Mouse (Mus musculus) monocyte, adult 5-6 weeks (primary cell): Measurements from ENCODE around the gene Zdhhc9. TPM values are rescaled to one million over a fixed set of nuclear protein-coding genes. Genes with fewer than 3 reads are reported as not detected.
"Not testable (repeated sequence)": the region's sequence is repeated elsewhere in the genome, so short reads cannot be mapped to it uniquely, and the experiment has no call there.

ENCODE experiments used
- ATAC-seq: fragments of 153-309, 156-312 bp; replicated peaks from 2 replicates; pipeline ENCODE4 v1.8.0; 2017; ENCODE audit warnings: mild to moderate bottlenecking; ENCODE audit not compliant: low TSS enrichment, insufficient number of reproducible peaks, severe bottlenecking, poor library complexity, low FRiP score
- total RNA-seq: library from RNA; stranded (forward); fragments of 200-1000, 200-491, 200-594 nt; gene quantifications from 3 replicates; pipeline ENCODE4 v1.2.3, GENCODE M21; 2017

The Zdhhc9 gene
- total RNA-seq, result 19.7 to 23.7 TPM (median 22.4 TPM) in 3 replicates

DNA sequence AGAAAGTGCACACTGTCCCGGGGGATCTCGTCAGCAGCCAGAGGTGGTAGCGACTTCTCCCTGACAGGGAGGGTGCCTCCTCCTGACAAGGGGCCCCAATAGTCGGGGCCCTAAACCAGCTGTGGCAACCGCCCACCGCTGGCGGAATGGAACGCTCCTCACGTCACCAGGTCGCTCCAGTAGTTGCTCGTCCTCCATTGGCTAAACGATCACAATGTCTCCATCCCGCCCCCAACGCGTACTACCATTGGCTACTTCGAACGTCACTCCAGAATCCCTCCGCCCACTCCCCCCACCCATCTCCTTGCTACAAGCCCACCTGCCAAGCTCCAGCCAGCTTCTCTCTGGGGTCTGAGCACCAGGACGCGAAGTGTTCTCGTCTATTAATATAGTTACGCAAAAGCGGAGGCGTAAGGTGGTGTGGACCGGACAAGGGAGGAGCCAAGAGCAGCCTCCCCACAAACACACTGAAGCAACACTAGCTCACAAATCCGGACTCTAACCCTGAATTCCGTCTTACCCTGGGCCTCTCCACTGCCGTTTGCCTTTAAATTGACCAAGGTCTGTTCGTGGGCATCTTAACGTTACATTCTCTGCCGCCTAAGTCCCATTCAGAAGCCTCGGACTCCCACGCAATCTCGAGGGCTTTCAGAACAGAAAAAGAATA is at the start of gene Zdhhc9:
TSS of gene Zdhhc9 (minus strand) at position 360 of the 667 bp plus-strand sequence.
- ATAC-seq, result peak; percentile 99

DNA sequence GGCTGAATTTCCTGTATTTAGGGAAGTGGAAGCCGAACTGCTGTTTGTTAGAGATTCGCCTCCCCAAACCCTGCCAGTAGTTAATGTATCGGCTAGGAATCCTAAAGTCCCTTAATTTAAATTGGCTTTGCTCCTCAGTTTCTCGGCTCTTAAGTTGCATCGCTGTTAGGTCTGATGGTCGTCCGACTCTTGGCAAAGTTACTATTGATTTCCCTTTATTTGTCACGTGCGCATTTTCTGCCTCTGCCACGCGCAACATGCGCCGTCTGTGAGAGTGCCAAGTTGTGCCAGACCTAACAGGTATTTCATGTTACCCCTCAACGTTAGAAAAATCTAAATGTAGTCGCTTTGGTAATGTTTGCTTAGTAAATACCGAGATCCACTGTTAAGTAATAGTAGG is 48.3 kb upstream of the Zdhhc9 start:
- ATAC-seq, result no peak

DNA sequence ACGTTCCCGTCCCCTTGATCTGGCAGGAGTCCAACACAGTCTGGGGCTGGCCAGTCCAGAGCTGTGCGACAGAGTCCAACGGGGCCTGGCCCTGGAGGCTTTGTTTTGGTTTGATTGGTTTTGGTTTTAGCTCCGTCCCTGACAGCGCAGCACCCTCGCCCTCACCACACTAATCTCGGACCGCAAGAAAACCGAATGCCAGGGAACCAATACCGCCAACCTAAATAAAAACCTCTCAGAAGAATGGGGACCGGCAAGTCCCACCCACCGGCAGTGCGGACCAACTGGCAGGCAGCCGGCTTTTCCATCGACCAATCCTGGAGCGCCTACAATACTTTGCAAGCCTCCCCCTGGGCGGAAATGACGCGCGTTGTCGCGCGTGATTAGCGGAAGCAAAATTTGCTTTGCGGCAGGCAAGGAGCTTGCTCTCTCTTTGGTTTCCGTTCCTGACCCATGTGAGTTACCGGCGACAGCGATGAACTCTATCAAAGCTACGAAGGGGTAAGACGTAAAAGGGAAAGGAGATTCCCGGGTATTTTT is 47.9 kb upstream of the Zdhhc9 start, which contains the start of gene Utp14a:
TSS of gene Utp14a (plus strand) at position 395 of the 540 bp plus-strand sequence.
- peak; percentile 98 for ATAC-seq

DNA sequence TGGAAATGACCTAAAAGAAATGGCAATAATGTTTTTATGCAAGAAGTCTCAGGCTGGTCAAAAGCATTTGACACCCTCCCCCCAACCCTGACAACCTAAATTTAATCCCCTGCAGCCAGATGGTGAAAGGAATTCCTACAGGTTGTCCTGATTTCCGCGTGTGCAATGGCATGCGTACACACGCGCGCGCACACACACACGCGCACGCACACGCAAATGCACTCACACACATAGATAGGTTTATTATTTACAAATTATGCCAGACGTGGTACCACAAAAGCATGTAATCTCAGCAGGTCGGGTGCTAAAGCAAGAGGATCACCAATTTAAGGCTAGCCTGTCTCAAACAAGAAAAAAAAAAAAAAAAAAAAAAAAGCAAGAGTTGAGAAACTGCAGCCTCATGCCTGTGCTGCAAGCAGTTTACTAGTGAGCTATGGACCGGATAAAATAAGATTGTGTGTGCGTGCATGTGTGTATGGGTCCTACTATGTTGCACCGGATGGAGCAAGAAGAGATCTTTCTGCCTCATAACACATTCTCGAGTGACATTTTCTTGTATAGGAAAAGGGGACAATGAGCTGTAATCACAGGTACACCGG is 47.3 kb upstream of the Zdhhc9 start:
- no peak; the same call in 1 of the 2 replicates for ATAC-seq

DNA sequence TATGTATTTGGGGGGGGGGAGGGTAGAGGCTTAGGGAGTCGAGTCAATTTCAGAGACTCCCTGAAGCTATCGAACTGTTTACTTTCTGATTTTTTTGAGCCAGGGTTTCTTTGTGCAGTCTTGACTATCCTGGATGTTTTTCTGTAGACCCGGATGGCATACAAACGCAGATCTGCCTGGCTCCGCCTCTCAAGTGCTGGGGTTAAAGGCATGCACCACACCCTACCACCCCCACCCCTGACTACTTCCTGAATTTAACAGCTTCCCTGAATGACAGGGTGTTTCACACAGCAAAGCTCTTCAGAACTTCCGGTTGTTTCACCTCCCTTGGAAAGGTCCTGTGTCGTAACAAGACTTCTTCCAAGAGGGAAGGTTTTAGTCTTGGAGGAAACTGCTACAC is 25.7 kb upstream of the Zdhhc9 start:
- peak; percentile 91 for ATAC-seq

DNA sequence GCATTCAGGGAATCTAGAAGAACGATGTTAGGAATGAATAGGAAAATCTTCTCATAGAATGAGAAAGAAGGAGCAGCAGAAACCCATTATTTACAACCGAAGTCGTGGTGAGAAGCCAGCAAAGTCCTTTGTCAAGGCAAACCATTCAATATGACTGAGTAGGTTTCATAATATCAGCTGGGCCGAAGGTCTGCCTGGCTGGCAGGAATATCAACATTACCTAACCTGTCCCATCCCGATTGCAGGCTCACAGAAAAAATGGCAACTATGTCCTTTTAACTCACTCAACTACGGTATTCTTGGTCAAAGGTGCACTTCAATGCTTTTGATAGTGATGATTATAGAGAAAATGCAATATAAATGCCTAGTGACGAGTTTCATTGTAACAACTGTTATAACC is 17.5 kb upstream of the Zdhhc9 start:
- no peak for ATAC-seq

DNA sequence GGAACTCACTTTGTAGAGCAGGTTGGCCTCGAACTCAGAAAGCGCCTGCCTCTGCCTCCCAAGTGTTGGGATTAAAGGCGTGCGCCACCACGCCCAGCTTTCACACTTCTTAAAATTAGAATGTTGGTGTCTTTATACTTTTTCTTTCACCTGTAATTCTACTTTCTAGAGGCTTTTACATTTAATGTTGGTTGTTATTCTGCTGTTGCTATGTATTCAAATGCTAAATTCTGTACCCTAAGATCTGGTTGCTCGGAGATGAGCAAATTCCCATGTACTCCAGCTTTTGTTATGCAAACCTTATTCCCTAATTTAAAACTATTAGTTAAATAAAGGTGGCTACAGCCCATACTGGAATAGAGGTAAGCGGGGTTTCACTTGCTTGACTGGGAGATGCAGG is 14.0 kb upstream of the Zdhhc9 start:
- ATAC-seq, result no peak

DNA sequence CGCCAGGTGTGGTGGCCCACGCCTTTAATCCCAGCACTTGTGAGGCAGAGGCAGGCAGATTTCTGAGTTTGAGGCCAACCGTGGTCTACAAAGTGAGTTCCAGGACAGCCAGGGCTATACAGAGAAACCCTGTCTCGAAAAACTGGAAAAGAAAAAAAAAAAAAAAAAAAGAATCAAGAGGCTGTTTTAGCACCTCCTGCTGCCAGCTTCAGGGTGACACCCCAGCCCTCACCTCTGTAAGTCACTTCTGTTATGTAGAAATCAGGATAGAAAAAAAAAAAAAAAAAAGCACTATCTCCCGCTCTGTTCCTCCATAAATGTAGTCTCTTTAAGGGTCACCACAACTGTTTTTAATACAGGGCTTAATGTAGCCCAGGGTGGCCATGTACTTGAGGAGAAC is 10.8 kb upstream of the Zdhhc9 start:
- no peak for ATAC-seq

DNA sequence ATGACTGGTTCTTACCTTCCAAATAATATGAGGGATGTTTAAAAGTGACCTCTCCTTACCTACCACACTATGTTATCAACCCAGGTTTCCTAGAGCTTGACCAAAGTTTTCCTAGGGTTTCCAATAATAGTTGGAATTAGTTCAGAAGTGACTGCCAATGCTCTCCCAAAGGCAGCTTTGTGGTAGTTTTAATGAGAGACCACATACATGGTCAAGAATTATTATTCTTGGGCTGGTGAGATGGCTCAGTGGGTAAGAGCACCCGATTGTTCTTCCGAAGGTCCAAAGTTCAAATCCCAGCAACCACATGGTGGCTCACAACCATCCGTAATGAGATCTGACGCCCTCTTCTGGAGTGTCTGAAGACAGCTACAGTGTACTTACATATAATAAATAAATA is 1.1 kb upstream of the Zdhhc9 start:
- ATAC-seq, result not testable (repeated sequence)

DNA sequence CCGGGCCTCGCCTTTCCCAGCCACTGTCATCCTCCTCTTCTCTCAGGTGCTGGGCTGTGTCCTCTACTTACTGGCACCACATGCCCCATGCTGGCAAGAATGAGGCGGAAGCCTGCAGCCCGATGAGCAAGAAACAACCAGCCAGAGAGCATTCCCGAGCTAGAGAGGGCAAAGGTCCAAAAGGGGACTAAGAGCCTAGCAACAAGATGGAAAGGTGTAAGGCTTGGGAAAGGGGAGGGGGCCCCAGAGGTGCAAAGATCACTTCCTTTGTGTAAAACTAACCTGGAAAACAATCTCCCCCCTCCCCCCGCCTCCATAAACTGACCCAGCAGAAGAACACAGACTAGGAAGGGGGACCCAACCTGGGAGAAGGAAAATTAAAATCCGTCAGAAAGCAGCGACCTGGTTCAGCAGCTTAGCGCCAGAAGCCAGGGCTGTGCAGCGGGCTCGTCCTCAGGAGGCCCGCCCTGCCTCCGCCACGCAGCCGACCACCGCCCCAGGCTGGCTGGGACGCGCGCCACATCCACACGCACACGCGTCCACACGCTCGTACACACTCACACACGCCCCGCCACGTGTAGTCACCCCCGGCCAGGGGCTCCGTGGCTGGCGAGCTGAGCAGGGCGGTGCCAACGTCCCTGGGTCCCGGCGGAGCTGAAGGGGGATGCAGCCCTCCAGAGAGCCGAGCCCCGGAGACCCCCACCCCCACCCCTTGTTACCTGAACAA is 754 bp downstream of the Zdhhc9 start:
- ATAC-seq, result peak; percentile 21; the same call in 1 of the 2 replicates

DNA sequence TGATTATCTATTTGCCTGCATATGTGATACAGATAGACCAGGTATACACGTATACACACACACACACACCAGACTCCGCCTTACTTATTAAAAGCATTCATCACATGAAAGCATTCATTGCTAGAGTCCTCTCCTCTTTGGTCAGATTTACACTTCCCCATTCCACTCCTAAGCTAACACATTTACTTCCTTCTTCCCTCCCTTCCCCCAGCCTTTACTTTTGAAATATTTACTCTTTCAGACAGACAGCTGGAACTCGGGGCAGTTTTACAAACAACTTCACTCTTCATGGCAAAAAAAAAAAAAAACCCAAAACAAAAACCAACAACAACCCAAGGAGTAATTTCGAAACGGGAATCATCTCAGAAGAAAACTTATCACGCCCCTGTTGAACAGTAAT is 4.2 kb downstream of the Zdhhc9 start:
- ATAC-seq, result 0 out of 2 replicates have a peak, but pooled peaks have one; percentile 60

DNA sequence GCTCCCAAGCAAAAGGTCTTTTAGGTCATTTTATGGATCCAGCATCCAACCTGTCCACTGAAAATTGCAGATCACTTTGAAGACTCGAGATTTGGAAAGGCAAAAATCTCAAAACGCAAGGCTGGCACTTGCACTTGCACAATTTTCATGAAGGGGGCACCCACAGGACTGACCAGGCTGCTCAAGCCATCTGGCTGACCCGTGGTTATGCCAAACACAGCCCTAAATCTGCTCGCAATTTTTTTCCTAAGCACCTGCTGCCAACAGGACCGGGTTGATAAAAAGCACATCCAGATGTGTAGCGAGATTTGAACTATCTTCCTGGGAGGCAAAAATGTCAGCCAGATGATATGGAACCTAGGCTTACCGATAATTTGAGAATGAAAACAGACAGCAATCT is 4.9 kb downstream of the Zdhhc9 start:
- ATAC-seq, result no peak

DNA sequence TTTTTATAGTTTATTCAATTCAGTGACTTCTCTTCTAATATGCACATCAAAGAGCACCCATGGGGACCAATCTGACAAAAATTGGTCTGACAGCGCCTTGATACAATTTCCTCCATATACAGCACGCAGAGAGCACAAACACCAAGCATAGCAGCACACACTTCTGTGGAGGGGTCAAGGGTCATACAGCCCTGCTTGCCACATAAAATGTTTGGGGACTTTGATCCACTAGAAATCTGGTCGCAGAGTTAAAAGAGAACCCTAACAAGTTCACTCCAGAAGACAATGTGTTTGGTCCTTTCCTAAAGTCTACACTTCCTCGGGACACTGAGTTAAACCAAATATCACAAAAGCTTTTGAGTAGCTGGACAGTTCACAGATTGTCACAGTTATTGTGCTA is 5.7 kb downstream of the Zdhhc9 start:
- ATAC-seq, result no peak

DNA sequence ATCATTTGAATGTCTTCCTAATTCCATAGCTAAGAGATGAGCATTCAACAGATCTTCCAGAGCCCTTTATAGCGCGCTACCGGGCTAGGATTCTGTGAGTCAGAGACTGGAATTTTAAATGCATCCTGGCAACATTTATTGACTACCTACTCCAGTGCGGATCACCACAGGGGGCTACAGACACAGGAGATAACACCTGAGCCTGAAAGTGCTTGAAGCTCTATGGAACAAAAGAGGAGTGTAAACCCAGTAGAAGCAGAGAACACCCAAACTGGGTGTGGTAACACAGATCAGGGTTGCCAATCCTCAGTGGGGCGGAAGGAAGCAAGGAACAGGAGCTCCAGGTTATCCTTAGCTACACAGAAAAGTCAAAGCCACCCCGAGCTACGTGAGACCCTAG is 6.2 kb downstream of the Zdhhc9 start:
- no peak for ATAC-seq

DNA sequence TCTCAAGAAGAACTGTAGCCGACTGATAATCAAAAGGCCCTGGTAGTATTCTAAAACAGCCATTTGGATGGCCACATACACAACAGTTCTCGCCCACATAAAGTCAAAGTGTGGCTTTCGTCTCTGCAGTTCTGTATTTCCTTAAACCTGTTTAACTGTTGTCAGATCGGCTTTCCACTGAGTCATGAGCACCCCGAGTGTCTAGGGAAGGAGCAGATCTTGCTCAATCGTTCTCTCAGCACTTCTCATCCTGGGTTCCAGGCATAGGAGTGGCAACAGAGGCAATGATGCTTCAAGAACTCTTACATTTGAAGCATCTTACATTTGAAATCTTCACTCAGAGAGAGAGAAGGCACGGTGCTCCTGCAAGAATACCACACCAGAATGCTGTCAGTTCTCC is 6.7 kb downstream of the Zdhhc9 start:
- ATAC-seq, result peak; percentile 73

DNA sequence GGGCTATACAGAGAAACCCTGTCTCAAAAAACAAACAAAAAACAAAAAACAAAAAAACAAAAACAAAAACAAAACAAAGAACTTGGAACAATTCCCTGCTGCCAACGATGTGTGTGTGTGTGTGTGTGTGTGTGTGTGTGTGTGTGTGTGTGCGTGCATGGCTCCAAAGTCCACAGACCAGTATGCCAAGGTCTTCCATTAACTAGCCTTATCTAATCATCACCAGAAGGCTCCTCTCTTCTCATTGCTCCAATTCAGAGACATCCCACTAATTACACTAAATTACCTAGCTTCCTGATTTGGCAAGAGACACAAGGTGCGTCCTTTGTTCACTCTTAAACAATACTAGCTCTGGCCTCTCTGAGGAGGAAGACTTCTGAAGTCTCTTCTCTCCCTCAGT is 8.0 kb downstream of the Zdhhc9 start:
- ATAC-seq, result no peak

DNA sequence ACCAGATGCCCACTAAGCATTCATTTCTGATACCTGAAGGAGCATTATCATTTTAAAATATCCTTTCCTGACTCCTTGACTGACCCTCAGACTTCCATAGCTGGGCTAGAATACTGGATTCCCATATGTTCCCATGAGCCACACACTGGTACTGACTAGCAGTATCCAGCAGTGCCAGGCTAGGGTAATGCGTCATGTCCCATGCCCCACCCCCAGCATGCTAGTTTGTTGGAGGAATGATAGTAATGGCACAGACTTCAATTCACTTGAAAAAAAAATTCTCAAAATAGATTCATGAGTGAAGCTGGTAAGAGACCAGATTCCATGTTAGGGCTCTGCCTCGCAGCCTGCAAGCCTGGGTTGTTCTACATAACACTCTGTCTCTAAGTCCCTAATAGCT is 9.7 kb downstream of the Zdhhc9 start:
- no peak for ATAC-seq

DNA sequence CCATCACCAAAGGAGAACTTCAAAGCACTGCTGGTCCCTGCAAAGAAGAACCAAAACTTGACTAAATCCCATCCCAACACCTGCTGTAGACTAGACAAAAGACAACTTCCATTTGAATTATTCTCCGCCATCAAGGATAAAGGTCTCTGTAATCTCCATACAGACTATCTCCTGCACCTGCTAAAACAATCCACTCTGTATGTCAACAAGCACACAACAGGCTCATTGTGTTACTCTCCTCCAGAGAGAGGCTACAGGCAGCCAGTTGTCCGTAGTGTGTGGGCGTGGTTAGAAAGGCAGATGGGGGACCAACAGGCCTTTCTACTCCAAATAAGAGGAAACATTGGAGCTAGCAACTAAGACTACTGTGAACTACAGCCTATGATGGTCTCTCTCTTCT is 10.8 kb downstream of the Zdhhc9 start:
- no peak for ATAC-seq

DNA sequence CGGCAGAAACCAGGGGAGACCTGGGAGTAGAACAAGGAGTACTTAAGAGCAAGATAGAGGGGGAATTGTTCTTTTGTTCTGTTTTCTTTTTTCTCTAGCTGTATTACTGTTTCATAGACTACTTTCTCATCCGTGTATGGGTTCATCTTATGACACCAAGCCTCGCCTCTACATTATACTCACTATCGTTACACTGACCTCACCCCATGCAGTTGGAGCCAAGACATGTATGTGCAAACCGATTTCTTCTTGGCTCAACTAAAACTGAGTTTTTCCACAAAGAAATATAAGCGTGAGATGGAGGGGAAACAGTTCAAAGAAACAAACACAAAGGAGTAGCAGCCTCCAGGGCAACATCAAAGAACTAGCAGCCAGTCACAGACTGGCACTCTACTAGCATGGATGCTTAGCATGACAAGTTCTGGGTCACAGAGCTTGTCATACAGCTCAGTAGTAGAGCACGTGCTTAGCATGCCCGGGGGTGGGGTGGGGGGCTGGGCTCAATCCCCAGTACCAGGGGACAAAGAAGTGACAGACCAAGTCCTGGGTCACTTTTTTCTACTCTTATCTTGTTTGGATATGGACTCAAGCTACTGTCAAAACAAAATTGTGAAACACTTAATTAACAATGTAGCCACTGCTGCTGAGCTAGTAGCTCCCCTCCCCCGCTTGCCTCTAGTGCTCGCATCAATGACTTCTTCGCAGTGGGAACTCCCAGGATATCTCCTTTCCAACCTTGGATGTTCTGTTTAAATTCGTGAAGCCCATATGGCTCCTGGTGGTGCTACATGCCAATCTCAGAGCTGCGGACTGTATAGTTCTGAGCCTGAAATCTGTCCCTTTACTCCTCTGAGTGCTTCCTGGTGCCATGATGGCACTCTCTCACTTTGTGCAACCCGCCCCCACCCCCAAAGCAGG is 15.2 kb downstream of the Zdhhc9 start:
- no peak for ATAC-seq
